Mouse (Mus musculus) midbrain, embryonic 13.5 days (tissue): ENCODE data around the gene Rnf183. TPM values are rescaled to one million over a fixed set of nuclear protein-coding genes. Genes with fewer than 3 reads are reported as not detected.
"Not testable (repeated sequence)": the region's sequence is repeated elsewhere in the genome, so short reads cannot be mapped to it uniquely, and the experiment has no call there.

Experiments used
- ATAC-seq: fragments of 200-750 bp; cut with Nextera tagmentation; 2 replicates; pipeline ENCODE4 v1.8.0; 2017; ENCODE audit warnings: mild to moderate bottlenecking, moderate TSS enrichment, moderate library complexity
- H3K27ac ChIP-seq: fragments of 300-500 bp; sonication (generic); 2 replicates; pipeline ENCODE4 v1.5.1; 2015; ENCODE audit warnings: inconsistent platforms, mild to moderate bottlenecking, moderate library complexity
- H3K27me3 ChIP-seq: fragments of 300-500 bp; sonication (generic); 2 replicates; pipeline ENCODE4 v1.6.1; 2015; ENCODE audit warnings: mild to moderate bottlenecking, inconsistent platforms
- H3K36me3 ChIP-seq: fragments of 300-500 bp; sonication (generic); 2 replicates; pipeline ENCODE4 v1.6.1; 2015; ENCODE audit warnings: mild to moderate bottlenecking, inconsistent platforms
- H3K4me1 ChIP-seq: fragments of 300-500 bp; sonication (generic); replicated peaks from 2 replicates; pipeline ENCODE4 v1.6.1; 2015; ENCODE audit warnings: inconsistent platforms
- H3K4me2 ChIP-seq: fragments of 300-500 bp; sonication (generic); replicated peaks from 2 replicates; pipeline ENCODE4 v1.6.1; 2015; ENCODE audit warnings: moderate library complexity, mild to moderate bottlenecking, inconsistent platforms
- H3K4me3 ChIP-seq: fragments of 300-500 bp; sonication (generic); replicated peaks from 2 replicates; pipeline ENCODE4 v1.5.1; 2015; ENCODE audit warnings: mild to moderate bottlenecking, inconsistent platforms
- H3K9ac ChIP-seq: fragments of 300-500 bp; sonication (generic); replicated peaks from 2 replicates; pipeline ENCODE4 v1.6.1; 2015; ENCODE audit warnings: mild to moderate bottlenecking, inconsistent platforms
- H3K9me3 ChIP-seq: fragments of 300-500 bp; sonication (generic); 2 replicates; pipeline ENCODE4 v1.6.1; 2016; ENCODE audit warnings: mild to moderate bottlenecking, inconsistent platforms
- WGBS: fragments of 180-500 bp; shearing (Covaris S2); methylation state at CpG from one replicate; pipeline ENCODE4 v1.1.7; 2015; 5-methylcytosine and 5-hydroxymethylcytosine counted together
- polyA plus RNA-seq: library from polyadenylated mRNA; unstranded; fragments of >200 nt; fragmentation: Nextera tagmentation; extraction: Ambion mirVana; gene quantifications from 2 replicates; pipeline ENCODE4 v1.2.1, GENCODE M21; 2015

Gene Rnf183
- 0.11 and 0.23 TPM in 2 replicates for polyA plus RNA-seq

DNA sequence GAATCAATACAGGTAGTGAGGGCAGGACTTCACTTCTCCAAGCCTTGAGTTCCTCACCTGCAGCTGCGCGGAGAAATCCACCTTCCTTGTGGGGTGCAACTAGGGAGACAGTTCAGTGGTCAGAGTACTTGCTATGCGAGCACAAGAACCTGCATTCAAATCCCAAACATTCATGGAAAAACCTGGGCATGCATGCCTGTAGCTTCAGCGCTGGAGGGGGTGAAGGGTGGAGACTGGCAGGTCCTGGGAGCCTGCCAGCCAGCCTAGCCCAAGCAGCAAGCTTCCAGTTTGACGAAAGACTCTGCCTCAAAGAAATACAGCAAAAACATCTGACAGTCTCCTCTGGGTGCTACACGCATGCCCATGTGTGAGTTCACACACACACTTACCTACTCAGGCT, at the start of gene Rnf183:
Rnf183 (minus strand) TSS at position 172 of the 400 bp plus-strand sequence.
- Histone ChIP-seq H3K27ac (no peak within 1 kb of the TSS), H3K36me3 (no peaks in the 10 kb centered on the region), H3K4me1 (no peaks in the 10 kb centered on the region), H3K9me3 (no peaks in the 10 kb centered on the region), H3K9ac (no peak within 1 kb of the TSS), H3K4me3 (no peak within 1 kb of the TSS), H3K4me2 (no peak within 1 kb of the TSS), H3K27me3 (no peaks in the 10 kb centered on the region)
- 81% methylated on average over 6 of the region's 6 CpGs for WGBS
- ATAC-seq: no peak

DNA sequence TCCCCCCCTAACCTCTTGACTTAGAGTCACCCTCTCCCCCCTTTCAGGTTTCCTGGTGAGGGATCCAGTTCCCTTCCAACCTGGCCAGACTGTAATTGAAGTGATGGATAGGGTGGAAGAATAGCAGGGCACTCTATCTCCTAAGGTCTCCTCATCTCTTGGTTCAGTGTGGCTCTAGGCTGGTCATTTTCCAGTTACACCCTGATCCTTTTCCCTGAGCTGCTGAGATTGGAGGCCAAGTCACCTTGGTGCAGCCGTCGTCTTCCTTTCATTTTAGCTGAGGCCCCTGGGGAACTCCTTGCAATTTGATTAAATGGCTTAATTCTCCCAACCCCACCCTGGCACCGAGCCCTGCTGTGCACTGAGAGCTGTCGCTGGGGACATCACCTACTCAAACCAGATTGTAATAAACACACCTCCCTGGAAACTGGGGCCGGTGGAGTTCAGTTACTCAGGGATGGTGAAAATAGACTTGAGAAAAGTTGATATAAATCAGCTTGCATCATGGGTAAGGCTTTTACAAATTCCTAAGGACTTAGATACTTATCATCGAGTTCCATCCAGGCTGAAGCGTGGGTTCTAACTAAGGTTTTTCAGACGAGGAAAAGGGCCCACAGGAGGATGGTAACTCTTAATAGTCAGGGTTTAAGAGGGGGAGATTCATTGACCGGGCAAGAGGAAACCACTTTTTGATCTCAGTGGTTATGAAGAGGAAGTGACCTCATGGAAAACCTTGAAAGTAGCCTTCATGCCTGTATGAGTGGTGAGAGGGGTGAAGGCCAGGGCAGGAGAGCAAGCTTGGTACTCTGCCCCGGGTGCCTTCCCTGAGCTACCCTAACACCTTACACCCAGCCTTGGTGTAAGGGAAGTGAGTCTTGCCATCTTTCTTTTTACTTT, 45.9 kb upstream of the Rnf183 start:
- WGBS: 51% methylated on average over 10 of the region's 10 CpGs
- H3K36me3 ChIP-seq: no peaks in the 10 kb centered on the region
- H3K9me3 ChIP-seq: no peaks in the 10 kb centered on the region
- H3K4me3 ChIP-seq: no peak overlapping the region
- peaks cover 42% of the 10 kb centered on the region for H3K27me3 ChIP-seq
- no peak overlapping the region for H3K27ac ChIP-seq
- no peak overlapping the region for H3K9ac ChIP-seq
- no peak overlapping the region for H3K4me2 ChIP-seq
- ATAC-seq: peak; percentile 49; the same call in 1 of the 2 replicates
- H3K4me1 ChIP-seq: peaks cover 6% of the 10 kb centered on the region

DNA sequence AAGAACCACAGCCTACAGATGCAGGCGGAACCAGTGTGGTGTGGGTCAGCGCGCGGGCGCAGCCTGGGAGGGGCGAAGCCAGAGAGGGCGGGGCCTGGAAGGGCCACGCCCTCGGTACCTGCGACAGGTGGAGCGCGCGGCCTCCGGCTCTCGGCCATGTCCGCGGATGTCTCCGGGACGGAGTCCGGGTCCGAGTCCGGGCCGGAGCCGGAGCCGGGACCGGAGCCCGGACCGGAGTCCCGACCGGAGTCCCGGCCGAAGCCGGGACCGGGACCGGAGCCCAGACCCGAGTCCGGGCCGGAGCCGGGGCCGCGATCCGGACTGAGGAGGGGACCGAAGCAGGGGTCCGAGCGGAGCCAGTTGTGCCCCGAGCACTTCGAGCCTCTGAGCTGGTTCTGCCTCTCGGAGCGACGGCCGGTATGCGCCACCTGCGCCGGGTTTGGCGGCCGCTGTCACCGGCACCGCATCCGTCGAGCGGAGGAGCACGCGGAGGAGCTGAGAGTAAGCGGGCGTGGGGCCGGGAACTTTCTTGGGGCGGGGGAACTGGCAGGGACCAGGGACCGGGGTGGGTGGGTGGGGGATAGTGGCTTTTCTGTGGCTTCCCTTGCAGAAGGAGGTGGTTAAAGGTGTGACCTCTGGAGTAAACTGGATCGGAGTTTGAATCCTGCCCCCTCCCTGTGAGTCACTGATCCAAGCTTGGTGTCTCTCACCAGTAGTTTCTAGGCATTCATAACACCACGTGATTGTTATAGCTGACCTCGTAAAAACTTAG, 45.1 kb upstream of the Rnf183 start, which contains the start of gene Bspry:
Bspry (plus strand) TSS at position 117 of the 772 bp plus-strand sequence.
- Histone ChIP-seq H3K9me3 (no peaks in the 10 kb centered on the region), H3K4me3 (peak within 1 kb of the TSS; percentile 45), H3K27ac (no peak within 1 kb of the TSS), H3K4me1 (peaks cover 6% of the 10 kb centered on the region), H3K36me3 (no peaks in the 10 kb centered on the region), H3K9ac (0 out of 2 replicates have a peak within 1 kb of the TSS, but pooled peaks have one; percentile 23), H3K4me2 (peak within 1 kb of the TSS; percentile 65), H3K27me3 (peaks cover 42% of the 10 kb centered on the region)
- peak; percentile 83 for ATAC-seq
- WGBS: 3% methylated on average over 71 of the region's 71 CpGs

DNA sequence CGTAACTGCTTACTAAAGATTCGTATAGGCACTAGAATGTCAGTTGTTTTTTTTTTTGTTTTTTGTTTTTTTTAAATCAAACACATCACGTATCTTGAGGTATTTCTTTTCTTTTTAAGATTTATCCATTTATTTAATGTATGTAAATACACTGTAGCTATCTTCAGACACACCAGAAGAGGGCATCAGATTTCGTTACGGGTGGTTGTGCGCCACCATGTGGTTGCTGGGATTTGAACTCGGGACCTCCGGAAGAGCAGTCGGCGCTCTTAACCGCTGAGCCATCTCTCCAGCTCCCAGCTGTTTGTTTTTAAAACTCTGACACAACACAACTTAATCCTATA, 44.5 kb upstream of the Rnf183 start:
- 0 out of 2 replicates have a peak overlapping the region, but pooled peaks have one; percentile 23 for H3K9ac ChIP-seq
- H3K27ac ChIP-seq, H3K4me1 ChIP-seq, H3K36me3 ChIP-seq, ATAC-seq, H3K9me3 ChIP-seq: not testable (repeated sequence)
- peak overlapping the region; percentile 65 for H3K4me2 ChIP-seq
- H3K27me3 ChIP-seq: peaks cover 42% of the 10 kb centered on the region
- WGBS: 14% methylated on average over 11 of the region's 11 CpGs
- peak overlapping the region; percentile 45 for H3K4me3 ChIP-seq

DNA sequence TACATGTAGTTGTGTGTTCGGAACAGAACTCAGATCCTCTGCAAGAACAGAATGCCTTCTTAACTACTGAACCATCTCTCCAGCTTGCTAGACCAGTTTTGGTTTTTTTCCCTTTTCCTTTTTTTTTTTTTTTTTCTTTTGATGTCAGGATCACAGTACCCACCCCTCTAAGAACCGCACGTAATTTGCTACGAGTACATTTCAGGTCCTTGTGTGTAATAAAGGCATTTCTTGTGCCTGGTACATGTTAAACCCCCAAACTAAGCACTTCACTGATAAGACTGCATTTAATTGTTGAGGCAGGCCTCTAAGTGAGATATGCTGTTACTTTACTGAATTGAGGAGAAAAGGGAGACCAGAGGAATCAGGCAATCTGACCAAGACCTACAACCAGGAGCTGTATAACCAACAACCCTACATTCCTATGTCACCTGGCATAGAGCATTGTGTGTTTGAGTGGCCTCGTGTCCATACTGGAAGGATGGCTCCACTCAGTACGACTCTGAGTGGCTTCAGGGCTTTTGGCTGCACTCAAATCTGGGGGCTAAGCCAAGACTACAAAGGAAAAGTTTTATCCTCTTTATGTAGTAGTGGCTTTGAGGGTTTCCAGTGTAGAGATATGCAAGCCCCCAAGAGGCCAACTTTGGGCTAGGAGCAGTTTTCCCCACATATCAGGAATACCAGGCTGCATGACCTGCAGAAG, 42.6 kb upstream of the Rnf183 start:
- WGBS: 89% methylated on average over 6 of the region's 6 CpGs
- Histone ChIP-seq H3K4me3 (no peak overlapping the region), H3K4me2 (no peak overlapping the region), H3K4me1 (peaks cover 6% of the 10 kb centered on the region), H3K27ac (no peak overlapping the region), H3K27me3 (peaks cover 42% of the 10 kb centered on the region), H3K9me3 (no peaks in the 10 kb centered on the region), H3K36me3 (no peaks in the 10 kb centered on the region), H3K9ac (no peak overlapping the region)
- no peak for ATAC-seq

DNA sequence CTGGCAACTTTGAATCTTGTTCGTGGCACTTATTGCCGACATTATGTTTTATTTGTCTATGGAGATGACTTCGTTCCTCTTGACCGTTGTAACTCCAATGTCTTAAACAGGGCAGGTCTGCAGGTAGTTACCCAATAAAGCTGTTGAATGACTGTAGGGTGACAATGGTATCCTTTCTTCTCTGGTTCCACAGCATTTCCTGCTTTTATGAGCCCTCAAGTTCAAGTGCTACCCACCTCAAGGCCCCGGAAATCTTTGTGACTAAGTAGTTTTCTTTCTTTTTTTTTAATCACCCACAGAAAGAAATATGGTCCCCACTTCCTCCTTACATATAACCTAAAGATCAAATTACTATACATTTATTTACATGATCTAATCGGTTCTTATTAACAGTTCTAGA, 40.7 kb upstream of the Rnf183 start:
- Histone ChIP-seq H3K27me3 (peaks cover 29% of the 10 kb centered on the region), H3K9ac (no peak overlapping the region), H3K9me3 (no peaks in the 10 kb centered on the region), H3K4me1 (peaks cover 6% of the 10 kb centered on the region), H3K4me2 (no peak overlapping the region), H3K36me3 (no peaks in the 10 kb centered on the region), H3K27ac (no peak overlapping the region), H3K4me3 (no peak overlapping the region)
- no peak for ATAC-seq
- 95% methylated on average over 6 of the region's 6 CpGs for WGBS

DNA sequence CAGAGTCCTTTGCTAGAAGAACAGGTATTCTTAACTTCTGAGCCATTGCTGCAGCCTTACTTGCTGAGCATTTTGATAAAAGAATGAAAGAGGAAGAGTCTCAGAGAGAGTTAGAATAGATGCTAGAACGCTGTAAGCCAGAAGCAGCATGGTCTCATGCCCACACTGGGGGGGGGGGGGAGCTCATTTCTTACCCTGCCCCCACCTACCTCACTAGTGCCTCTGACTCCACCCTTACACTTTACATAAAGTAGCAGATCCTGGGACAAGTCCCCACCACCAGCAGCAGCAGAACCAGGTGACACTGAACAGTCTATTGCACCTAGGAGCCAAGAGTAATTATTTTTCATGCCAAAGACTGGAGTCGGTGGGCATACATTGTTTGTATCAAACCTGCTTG, 40.1 kb upstream of the Rnf183 start:
- H3K27me3 ChIP-seq: peaks cover 22% of the 10 kb centered on the region
- WGBS: 90% methylated on average over 2 of the region's 2 CpGs
- no peaks in the 10 kb centered on the region for H3K36me3 ChIP-seq
- H3K4me2 ChIP-seq: no peak overlapping the region
- no peak overlapping the region for H3K27ac ChIP-seq
- no peak overlapping the region for H3K9ac ChIP-seq
- ATAC-seq: no peak
- no peak overlapping the region for H3K4me3 ChIP-seq
- no peaks in the 10 kb centered on the region for H3K9me3 ChIP-seq
- H3K4me1 ChIP-seq: peaks cover 10% of the 10 kb centered on the region

DNA sequence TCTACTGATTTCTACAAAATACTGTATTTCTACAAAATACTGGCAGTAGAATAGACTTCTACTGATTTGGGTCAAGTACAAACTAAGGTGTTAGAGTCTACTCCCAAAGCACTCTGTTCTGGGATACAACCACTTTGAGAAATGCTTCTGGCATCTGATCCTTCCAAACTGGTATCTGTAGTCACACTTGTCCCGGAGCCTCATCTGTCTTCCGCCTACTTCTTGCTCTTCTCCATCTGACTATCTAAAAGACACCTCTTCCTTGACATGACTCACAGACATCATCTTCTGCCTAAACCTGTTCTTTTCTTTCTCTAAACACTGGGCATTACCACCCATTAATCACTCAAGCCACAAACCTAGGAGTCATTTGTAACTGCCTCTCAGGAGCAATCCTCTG, 37.0 kb upstream of the Rnf183 start:
- 97% methylated on average over 2 of the region's 2 CpGs for WGBS

DNA sequence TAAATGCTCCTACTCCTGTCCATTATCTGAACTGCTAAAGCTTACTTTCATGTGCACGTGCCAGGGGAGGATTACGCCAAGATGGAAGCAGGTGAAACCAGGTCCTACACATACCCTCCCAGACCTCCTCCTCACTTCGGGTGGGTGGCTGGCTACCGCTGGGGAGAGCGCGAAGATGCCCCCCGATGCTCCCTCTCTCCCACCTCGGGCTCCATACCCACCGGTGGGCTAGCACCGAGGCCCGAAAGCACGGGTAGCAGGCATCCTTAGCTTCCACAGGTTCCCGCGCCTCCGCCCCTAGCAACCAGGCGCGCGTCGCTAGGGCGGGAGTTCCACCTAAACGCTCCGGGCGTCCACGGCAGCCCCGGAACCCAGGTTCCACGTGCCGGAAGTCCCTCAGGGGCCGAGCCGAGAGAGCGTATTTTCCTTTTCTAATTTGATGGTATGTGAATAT, 35.6 kb upstream of the Rnf183 start, which contains the start of gene Wdr31:
Wdr31 (minus strand) TSS at position 299 of the 454 bp plus-strand sequence.
- H3K36me3 ChIP-seq: peaks cover 3% of the 10 kb centered on the region; the same call in 1 of the 2 replicates
- peaks cover 6% of the 10 kb centered on the region; the same call in 1 of the 2 replicates for H3K4me1 ChIP-seq
- H3K4me3 ChIP-seq: peak within 1 kb of the TSS; percentile 54
- H3K9me3 ChIP-seq: no peaks in the 10 kb centered on the region
- no peaks in the 10 kb centered on the region for H3K27me3 ChIP-seq
- peak within 1 kb of the TSS; percentile 65 for H3K9ac ChIP-seq
- H3K4me2 ChIP-seq: peak within 1 kb of the TSS; percentile 62
- H3K27ac ChIP-seq: no peak within 1 kb of the TSS
- under 1% methylated on average over 30 of the region's 30 CpGs for WGBS
- peak; percentile 95 for ATAC-seq

More for the DNA sequence above, 37.0 kb upstream of the Rnf183 start:
- Histone ChIP-seq H3K9ac (no peak overlapping the region), H3K27ac (no peak overlapping the region), H3K36me3 (peaks cover 3% of the 10 kb centered on the region; the same call in 1 of the 2 replicates), H3K9me3 (no peaks in the 10 kb centered on the region), H3K4me1 (peaks cover 6% of the 10 kb centered on the region; the same call in 1 of the 2 replicates), H3K4me3 (no peak overlapping the region), H3K27me3 (0 out of 2 replicates have a peak, but pooled peaks cover 2% of the 10 kb centered on the region), H3K4me2 (no peak overlapping the region)
- ATAC-seq: no peak

DNA sequence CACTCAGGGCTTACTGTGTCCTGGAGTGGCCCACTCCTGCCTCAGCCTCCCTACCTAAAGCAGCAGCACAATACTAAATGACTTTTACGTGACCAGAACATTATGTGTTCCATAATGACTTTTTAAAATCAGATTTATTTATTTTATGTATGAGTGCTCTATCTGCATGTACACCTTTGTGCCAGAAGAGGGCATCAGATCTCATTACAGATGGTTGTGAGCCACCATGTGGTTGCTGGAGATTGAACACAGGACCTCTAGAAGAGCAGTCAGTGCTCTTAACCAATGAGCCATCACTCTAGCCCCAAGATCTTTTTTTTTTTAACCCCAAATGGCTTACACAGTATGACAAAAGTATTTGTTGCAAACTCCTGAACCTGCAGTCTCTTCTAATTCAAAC, 33.1 kb upstream of the Rnf183 start:
- H3K9me3 ChIP-seq: no peaks in the 10 kb centered on the region
- ATAC-seq: no peak
- no peak overlapping the region for H3K4me3 ChIP-seq
- peaks cover 5% of the 10 kb centered on the region for H3K36me3 ChIP-seq
- no peak overlapping the region for H3K27ac ChIP-seq
- no peaks in the 10 kb centered on the region for H3K27me3 ChIP-seq
- no peak overlapping the region for H3K4me2 ChIP-seq
- H3K4me1 ChIP-seq: peaks cover 6% of the 10 kb centered on the region; the same call in 1 of the 2 replicates
- no peak overlapping the region for H3K9ac ChIP-seq
- WGBS: 82% methylated on average over 1 of the region's 1 CpGs

DNA sequence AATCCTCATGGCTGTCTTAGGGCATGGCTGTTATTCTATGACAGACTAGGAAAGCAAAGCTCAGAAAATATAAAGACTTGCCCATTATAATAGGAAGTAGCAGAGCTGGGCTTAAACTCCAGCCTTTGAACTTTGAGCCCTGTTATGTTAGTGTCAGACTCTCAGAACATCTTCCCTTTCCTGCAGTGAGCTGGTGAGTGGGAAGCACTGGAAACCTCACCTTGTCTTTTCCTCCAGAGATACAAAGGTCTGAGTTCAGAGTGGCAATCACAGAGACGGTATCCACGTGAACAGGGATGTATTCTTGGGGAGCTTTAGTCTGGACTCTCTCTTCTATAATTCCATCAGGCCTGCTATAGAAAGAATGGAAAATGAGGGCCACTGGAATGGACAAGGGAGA, 28.1 kb upstream of the Rnf183 start:
- Histone ChIP-seq H3K4me1 (no peaks in the 10 kb centered on the region), H3K36me3 (peaks cover 29% of the 10 kb centered on the region), H3K4me2 (no peak overlapping the region), H3K9me3 (no peaks in the 10 kb centered on the region), H3K4me3 (no peak overlapping the region), H3K27ac (no peak overlapping the region), H3K27me3 (no peaks in the 10 kb centered on the region), H3K9ac (no peak overlapping the region)
- WGBS: 86% methylated on average over 2 of the region's 2 CpGs
- no peak for ATAC-seq
